Mouse (Mus musculus): ENCODE measurements around the gene Fbxw11.
"Not testable (repeated sequence)": the region's sequence is repeated elsewhere in the genome, so short reads cannot be mapped to it uniquely, and the experiment has no call there.

Fbxw11 gene

DNA sequence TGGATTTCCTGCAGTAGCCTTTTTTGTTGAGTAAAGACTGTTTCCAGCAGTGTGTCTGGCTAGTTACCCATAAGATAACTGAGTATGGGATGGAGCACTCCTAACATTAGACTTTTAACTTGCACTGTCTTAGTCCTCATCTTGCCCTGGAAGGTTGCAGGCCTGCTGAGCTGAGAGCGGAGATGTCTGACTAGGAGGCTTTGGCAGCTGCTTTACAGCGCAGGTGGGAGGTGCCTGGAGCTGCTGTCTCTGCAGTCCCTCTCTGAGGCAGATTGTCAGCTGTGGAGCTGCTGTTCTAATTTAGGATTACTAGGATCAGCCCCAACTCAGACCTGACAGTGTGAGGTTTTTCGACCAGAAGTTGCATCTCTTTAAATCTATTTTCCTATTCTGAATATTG, 34.3 kb downstream of the Fbxw11 start:
- DNase-seq: no peak

GRCm38 (mm10) chr11:32677811-32678210, 35.3 kb downstream of the Fbxw11 start:
- no peak for DNase-seq

DNA sequence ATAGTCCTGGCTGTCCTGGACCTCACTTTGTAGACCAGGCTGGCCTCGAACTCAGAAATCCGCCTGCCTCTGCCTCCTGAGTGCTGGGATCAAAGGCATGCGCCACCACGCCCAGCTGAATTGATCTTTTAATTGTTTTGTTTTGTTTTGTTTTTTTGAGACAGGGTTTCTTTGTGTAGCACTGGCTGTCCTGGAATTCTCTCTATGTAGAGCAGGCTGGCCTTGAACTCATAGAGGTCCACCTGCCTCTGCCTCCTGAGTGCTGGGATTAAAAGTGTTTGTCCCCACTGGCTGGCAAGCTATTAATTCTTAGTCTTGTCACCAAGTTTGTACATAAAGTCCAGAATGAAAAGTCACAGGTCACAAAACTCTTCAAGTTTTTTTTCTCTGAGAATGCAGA, 36.6 kb downstream of the Fbxw11 start:
- DNase-seq: not testable (repeated sequence)

- no peak for DNase-seq
Measured at GRCm38 (mm10) chr11:32680014-32680413, 37.5 kb downstream of the Fbxw11 start.

DNA sequence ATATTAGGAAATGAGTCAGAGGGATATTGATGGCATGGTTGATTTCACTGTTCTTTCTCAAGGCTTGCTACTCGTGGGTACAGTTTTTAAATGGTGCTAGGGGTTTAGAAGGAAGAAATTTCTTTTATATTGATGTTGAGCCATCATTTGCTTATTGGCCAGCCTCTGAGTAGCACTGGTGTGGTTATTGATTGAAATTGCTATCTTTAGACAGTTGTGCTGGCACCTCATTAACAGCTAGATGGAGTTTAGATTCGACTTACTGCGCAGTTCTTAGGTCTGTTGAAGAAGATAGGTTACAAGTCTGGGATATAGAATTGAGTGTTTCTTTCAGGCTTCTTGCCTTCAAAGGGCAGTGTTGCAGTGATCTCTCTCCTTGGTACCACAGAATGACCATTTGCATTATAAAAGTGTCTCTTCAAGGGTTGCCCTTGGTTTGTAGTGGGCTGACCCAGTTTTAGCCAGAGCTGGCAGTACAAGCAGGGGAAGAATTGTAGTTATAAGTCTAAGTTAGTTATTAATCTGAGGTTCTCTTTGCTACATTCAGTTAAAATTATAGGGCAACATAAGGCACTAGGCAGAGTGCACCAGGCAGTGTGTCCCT, 38.8 kb downstream of the Fbxw11 start:
- DNase-seq: no peak

GRCm38 (mm10) chr11:32682335-32683102, 40.0 kb downstream of the Fbxw11 start:
- DNase-seq: no peak

DNA sequence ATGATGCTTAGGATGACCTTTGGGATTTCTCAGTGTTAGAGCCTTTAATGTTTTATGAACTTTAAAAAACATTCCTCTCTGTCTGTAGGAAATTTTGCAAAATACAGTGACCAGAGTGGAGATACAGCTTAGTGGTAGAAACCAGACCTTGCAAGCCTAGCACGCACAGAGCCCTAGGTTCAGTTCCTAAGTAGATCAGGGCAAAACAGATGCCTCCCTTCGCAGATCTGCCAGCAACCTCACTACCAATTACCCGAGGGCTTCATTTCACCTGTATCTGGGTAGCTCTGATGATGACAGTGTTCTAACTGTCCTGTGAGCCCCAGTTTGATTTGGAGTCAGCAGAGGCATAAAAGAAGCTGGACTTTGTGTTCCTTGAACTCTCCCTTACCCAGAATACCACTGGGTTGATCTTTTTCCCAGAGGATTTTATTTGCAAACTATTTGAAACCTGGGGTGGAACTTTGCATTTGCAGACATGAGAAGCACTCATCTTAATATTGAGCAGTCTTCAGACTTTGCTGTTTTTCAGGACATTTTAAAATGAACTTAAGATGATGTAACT, 42.2 kb downstream of the Fbxw11 start:
- DNase-seq: no peak

GRCm38 (mm10) chr11:32688245-32688855, 45.8 kb downstream of the Fbxw11 start:
- no peak for DNase-seq

DNA sequence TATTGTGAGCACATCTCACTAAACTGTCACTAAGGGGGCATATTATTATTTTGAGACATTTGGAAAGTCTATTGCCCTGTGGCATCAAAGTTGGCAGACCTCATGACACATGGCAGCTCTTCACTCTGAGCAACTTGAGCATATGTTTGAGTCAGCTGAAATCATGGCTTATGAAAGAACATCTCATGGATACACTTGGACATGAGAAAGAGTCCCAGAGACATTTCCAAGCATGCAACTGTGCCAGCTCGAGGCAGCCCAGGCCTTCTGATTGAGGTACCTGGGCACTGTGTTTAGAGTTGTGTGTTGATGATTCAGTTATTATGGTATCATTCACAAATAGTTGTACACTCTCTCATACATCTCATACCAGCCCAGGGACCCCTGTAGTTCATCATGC, 47.0 kb downstream of the Fbxw11 start:
- no peak for DNase-seq

DNA sequence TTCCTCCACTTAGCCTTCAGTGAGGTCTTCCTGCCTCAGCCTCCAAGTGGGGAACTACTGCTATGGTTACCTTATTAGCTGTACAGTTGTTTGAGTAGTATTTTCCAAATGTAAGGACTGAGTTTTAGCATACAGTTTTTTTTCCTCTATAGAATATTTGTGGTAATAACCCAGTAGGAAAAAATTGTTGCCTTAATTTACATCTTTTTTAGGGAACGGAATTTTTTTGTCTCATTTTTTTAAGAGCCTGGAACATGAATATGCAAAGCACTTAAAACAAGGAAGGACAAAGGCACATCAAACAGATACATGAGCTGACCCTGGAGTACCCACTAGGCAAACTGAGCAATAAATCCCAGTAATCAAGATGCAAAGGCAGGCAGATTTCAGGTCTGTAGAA, 50.3 kb downstream of the Fbxw11 start:
- DNase-seq: no peak

DNA sequence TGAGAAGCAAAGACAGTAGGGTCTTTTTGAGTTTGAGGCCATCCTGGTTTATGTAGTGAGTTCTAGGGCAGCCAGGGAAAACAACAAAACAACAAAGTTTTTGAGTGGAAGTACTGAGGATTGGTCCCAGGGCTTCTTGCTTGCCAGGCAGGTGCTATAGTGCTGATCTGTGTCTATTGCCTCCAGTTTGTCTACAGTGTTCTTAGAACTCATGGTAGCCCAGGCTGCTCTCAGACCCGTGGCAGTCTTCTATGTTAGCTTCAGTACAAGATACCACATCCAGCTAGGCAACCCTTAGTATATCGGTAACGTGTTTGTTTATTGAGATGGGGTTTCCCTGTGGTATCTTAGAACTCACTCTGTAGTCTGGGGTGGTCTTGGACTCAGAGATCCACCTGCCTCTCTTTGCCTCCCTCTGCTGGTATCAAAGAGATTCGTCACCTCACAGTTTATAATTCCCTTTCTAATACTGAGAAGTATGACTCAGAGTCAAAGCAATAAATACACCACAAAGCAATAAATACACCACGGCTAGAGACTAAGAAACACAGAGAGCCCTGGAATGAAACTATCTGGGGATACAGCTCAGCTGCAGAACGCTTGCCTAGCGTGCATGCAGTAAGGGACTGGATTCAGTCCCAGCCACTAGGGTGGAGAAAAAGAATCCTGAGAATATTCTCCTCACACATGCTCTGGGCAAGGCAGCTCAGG, 51.1 kb downstream of the Fbxw11 start:
- no peak for DNase-seq

DNA sequence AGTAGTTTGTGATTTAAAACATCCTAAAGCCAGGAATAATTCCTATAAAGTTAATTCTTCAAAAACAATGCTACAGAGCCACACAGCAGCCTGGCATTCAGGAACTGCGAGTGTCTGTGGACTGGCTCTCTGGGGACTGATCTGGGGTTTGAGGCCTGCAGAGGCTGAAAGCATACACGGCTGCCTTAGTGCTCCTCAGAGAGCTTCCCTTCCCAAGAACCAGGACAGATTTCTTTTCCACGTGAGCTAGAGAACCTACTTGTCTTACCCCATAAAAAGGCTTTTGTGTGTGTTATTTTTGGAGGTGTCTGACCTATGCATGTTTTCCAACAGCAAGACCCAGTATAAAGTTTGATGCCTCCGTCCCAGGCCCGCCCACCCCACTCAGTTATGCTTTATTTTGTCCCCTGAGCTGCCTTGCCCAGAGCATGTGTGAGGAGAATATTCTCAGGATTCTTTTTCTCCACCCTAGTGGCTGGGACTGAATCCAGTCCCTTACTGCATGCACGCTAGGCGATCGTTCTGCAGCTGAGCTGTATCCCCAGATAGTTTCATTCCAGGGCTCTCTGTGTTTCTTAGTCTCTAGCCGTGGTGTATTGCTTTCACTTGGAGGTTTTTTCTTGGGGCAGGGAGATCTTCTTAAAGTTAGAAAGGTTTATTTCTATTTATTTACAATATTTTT, 51.9 kb downstream of the Fbxw11 start:
- not testable (repeated sequence) for DNase-seq

DNA sequence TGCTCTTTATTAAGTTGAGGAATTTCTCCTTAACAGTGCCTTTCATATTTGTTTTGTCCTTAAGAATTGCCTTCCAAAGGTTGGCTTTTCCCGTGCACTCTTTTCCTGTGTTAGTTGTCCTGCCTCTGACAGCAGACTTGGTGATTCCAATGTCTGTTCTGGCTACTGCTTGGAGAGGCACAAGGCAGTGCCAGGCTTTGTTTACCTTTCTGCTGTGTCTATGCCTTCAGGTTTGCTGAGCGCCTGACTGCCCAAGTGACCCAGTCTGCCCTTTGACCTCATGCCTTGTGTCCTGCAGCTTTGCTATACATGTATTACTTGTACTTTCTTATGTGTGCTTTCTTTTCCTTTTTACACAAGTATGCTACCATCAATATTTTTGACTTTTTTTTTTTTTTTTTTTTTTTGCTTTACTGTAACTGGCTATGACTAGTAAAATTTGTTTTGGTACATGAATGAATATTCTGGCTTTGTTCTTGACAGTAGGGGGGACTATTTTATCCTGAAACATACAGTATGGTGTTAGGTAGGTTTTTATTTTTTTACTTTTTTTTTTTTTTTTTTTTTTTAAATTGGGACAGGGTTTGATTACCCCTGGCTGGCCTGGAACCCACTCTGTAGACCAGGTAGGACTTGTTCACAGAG, 54.0 kb downstream of the Fbxw11 start:
- peak; percentile 56 to 74 for DNase-seq

- DNase-seq: no peak
Measured at GRCm38 (mm10) chr11:32697695-32698094, 55.2 kb downstream of the Fbxw11 start.

GRCm38 (mm10) chr11:32699913-32700493, 57.5 kb downstream of the Fbxw11 start:
- no peak for DNase-seq

DNA sequence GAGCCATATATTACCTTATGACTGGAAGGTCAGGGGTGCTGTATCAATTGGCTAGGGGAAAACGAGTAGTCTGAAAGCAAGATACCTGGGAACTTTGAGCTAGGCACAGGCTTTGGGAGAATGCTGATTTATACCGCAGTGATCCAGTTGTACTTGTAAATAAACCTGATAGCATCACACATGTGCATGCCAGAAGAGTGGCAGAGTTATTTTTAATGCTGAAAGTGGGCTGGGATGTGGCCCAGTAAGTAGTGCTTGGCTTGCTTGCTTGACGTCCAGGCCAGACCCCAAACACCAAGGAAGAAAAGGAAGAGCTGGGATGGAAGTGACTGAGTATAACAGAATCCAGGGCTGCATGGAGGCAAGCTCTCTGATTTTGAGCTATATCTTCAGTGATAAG, 59.0 kb downstream of the Fbxw11 start:
- no peak for DNase-seq

DNA sequence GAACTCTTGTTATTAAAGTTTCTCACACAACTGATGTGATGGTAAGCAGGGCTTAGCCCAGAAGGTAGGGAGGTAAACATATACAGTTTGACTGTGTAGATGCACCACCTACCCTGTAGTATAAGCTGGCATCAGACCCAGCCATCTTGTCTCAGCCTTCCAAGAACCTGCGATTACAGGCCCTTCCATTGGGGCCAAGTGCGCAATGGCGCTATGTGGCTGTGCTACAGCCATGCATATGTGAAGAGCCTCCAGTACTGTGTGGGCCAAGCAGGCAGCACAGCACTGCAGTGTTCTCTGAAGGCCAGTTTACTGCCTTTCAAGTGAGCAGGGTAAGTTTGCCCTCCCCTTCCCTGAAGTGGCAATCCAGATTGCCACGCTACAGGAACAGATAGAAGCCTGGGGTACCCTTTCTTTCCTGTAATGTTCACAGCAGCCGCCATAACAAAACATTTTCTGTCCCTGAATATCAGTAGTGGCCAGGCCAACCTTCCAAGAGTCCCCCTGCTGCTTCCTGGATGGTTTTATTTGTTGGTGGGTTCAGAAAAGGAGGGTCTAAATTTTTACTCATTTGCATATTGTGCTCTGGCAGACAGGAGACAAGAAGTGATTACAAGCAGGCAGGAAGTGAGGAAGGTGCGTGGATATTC, 61.8 kb downstream of the Fbxw11 start:
- DNase-seq: no peak

- DNase-seq: no peak
Measured at GRCm38 (mm10) chr11:32706406-32706993, 64.0 kb downstream of the Fbxw11 start.

- DNase-seq: no peak
Measured at GRCm38 (mm10) chr11:32707481-32707880, 65.0 kb downstream of the Fbxw11 start.

- DNase-seq: no peak
Measured at GRCm38 (mm10) chr11:32708739-32709501, 66.4 kb downstream of the Fbxw11 start.

All from kidney, postnatal 25 days (tissue).